Mouse (Mus musculus) hindbrain, embryonic 13.5 days (tissue): ENCODE measurements around the gene Gm21953. TPM values are rescaled to one million over a fixed set of nuclear protein-coding genes. Genes with fewer than 3 reads are reported as not detected.
"Not testable (repeated sequence)": the region's sequence is repeated elsewhere in the genome, so short reads cannot be mapped to it uniquely, and the experiment has no call there.

ENCODE experiments used
- ATAC-seq: fragments of 200-750 bp; cut with Nextera tagmentation; 2 replicates; pipeline ENCODE4 v1.8.0; 2017; ENCODE audit warnings: moderate TSS enrichment; ENCODE audit not compliant: low FRiP score
- H3K27ac ChIP-seq: fragments of 300-500 bp; sonication (generic); 2 replicates; pipeline ENCODE4 v1.5.1; 2015; ENCODE audit warnings: inconsistent platforms, mild to moderate bottlenecking, moderate library complexity
- H3K27me3 ChIP-seq: fragments of 300-500 bp; sonication (generic); 2 replicates; pipeline ENCODE4 v1.6.1; 2015; ENCODE audit warnings: mild to moderate bottlenecking, inconsistent platforms
- H3K36me3 ChIP-seq: fragments of 300-500 bp; sonication (generic); 2 replicates; pipeline ENCODE4 v1.6.1; 2015; ENCODE audit warnings: mild to moderate bottlenecking, inconsistent platforms
- H3K4me1 ChIP-seq: fragments of 300-500 bp; sonication (generic); replicated peaks from 2 replicates; pipeline ENCODE4 v1.6.1; 2015; ENCODE audit warnings: inconsistent platforms
- H3K4me2 ChIP-seq: fragments of 300-500 bp; sonication (generic); 2 replicates; pipeline ENCODE4 v1.6.1; 2015; ENCODE audit warnings: inconsistent platforms, mild to moderate bottlenecking, moderate library complexity
- H3K4me3 ChIP-seq: fragments of 300-500 bp; sonication (generic); 2 replicates; pipeline ENCODE4 v1.5.1; 2015; ENCODE audit warnings: mild to moderate bottlenecking, inconsistent platforms
- H3K9ac ChIP-seq: fragments of 300-500 bp; sonication (generic); 2 replicates; pipeline ENCODE4 v1.6.1; 2015; ENCODE audit warnings: mild to moderate bottlenecking, inconsistent platforms
- H3K9me3 ChIP-seq: fragments of 300-500 bp; sonication (generic); 2 replicates; pipeline ENCODE4 v1.6.1; 2016; ENCODE audit warnings: inconsistent platforms
- WGBS: fragments of 180-500 bp; shearing (Covaris S2); methylation state at CpG from one replicate; pipeline ENCODE4 v1.1.7; 2015; 5-methylcytosine and 5-hydroxymethylcytosine counted together
- polyA plus RNA-seq: library from polyadenylated mRNA; unstranded; fragments of >200 nt; fragmentation: Nextera tagmentation; extraction: Ambion mirVana; gene quantifications from 2 replicates; pipeline ENCODE4 v1.2.1, GENCODE M21; 2015

The Gm21953 gene
- polyA plus RNA-seq = not detected in 2 replicates

- not testable (repeated sequence) for ATAC-seq, H3K27ac ChIP-seq, H3K4me2 ChIP-seq, H3K4me1 ChIP-seq, H3K36me3 ChIP-seq, H3K9me3 ChIP-seq, H3K4me3 ChIP-seq, H3K9ac ChIP-seq, H3K27me3 ChIP-seq
- no CpG with 5 or more reads among the region's 18 CpGs for WGBS
These were observed at the start of gene Gm21953 for GRCm38 (mm10) chr4:42293967-42294366. Gene Gm21953 (plus strand): TSS chr4:42294267.

GRCm38 (mm10) chr4:42255467-42255866 is 38.6 kb upstream of the Gm21953 start, which contains the start of gene Ccl21b:
Gene Ccl21b (plus strand): TSS chr4:42255767.
- not testable (repeated sequence) for H3K4me1 ChIP-seq, H3K4me3 ChIP-seq, H3K9ac ChIP-seq, H3K9me3 ChIP-seq, H3K27me3 ChIP-seq, H3K27ac ChIP-seq, H3K36me3 ChIP-seq, H3K4me2 ChIP-seq, ATAC-seq
- WGBS = no CpG with 5 or more reads among the region's 5 CpGs

GRCm38 (mm10) chr4:42318034-42318433 is 24.0 kb downstream of the Gm21953 start, which contains the start of gene Fam205a3:
Gene Fam205a3 (plus strand): TSS chr4:42318334.
- not testable (repeated sequence) for H3K4me1 ChIP-seq, H3K4me3 ChIP-seq, ATAC-seq, H3K27me3 ChIP-seq, H3K27ac ChIP-seq, H3K9ac ChIP-seq, H3K4me2 ChIP-seq, H3K36me3 ChIP-seq, H3K9me3 ChIP-seq
- no CpG with 5 or more reads among the region's 1 CpGs for WGBS

Other genes starting within 250 kb of the Gm21953 start
- gene Gm3893, start 203.1 kb upstream of the Gm21953 start, polyA plus RNA-seq = not detected in 2 replicates
- not detected in 2 replicates for gene Gm13304, start 179.4 kb upstream of the Gm21953 start, polyA plus RNA-seq
- 1.3 and 1.4 TPM in 2 replicates for gene Gm13306, start 140.8 kb upstream of the Gm21953 start, polyA plus RNA-seq
- gene Gm13305, start 125.7 kb upstream of the Gm21953 start, polyA plus RNA-seq = 0.60 TPM in 1 of 2 replicates, not detected in the other
- not detected in 2 replicates for gene Gm10600, start 53.6 kb upstream of the Gm21953 start, polyA plus RNA-seq
- gene Ccl21b, start 38.5 kb upstream of the Gm21953 start, polyA plus RNA-seq = not detected in 2 replicates
- not detected in 2 replicates for gene Fam205a3, start 24.1 kb downstream of the Gm21953 start, polyA plus RNA-seq
- gene Gm21586, start 145.1 kb downstream of the Gm21953 start, polyA plus RNA-seq = not detected in 2 replicates
- 0.08 and 0.23 TPM in 2 replicates for gene Gm2163, start 172.5 kb downstream of the Gm21953 start, polyA plus RNA-seq
- gene Fam205a2, start 233.9 kb downstream of the Gm21953 start, polyA plus RNA-seq = not detected in 2 replicates